Mouse (Mus musculus) olfactory bulb, adult 2 months (tissue): Measurements from ENCODE around the gene Fcf1. TPM values are rescaled to one million over a fixed set of nuclear protein-coding genes. Genes with fewer than 3 reads are reported as not detected.

Experiments
- H3K27ac ChIP-seq: fragments of 200-500 bp; 2 replicates; pipeline ENCODE4 v1.5.1; 2012; ENCODE audit warnings: low read depth, low read length; ENCODE audit not compliant: insufficient read depth
- H3K4me1 ChIP-seq: fragments of 200-500 bp; 2 replicates; pipeline ENCODE4 v1.6.1; 2012; ENCODE audit warnings: low read length; ENCODE audit not compliant: control insufficient read depth, insufficient read depth
- H3K4me3 ChIP-seq: fragments of 200-500 bp; 2 replicates; pipeline ENCODE4 v1.5.1; 2012; ENCODE audit warnings: mild to moderate bottlenecking, low read depth, low read length, moderate library complexity; ENCODE audit not compliant: insufficient read depth
- CTCF ChIP-seq: fragments of 200-500 bp; IDR thresholded peaks from 2 replicates; pipeline ENCODE4 v1.5.1; 2012; ENCODE audit warnings: low read depth, mild to moderate bottlenecking, low read length, moderate library complexity; ENCODE audit not compliant: insufficient read depth
- POLR2A ChIP-seq: fragments of 200-500 bp; IDR thresholded peaks from 2 replicates; pipeline ENCODE4 v1.6.1; 2012; ENCODE audit warnings: mild to moderate bottlenecking, low read depth, low read length, moderate library complexity; ENCODE audit not compliant: insufficient read depth
- WGBS: fragments of 180-500 bp; shearing (Covaris S2); methylation state at CpG from one replicate; pipeline ENCODE4 v1.1.7; 2018; 5-methylcytosine and 5-hydroxymethylcytosine counted together
- polyA plus RNA-seq: library from polyadenylated mRNA; stranded (reverse); fragments of >200 nt; gene quantifications from 2 replicates; pipeline ENCODE4 v1.2.4, GENCODE M21; 2012; ENCODE audit warnings: low replicate concordance; ENCODE audit not compliant: missing spikeins, insufficient read depth, insufficient read length

Gene Fcf1
- not detected in 2 replicates for polyA plus RNA-seq

DNA sequence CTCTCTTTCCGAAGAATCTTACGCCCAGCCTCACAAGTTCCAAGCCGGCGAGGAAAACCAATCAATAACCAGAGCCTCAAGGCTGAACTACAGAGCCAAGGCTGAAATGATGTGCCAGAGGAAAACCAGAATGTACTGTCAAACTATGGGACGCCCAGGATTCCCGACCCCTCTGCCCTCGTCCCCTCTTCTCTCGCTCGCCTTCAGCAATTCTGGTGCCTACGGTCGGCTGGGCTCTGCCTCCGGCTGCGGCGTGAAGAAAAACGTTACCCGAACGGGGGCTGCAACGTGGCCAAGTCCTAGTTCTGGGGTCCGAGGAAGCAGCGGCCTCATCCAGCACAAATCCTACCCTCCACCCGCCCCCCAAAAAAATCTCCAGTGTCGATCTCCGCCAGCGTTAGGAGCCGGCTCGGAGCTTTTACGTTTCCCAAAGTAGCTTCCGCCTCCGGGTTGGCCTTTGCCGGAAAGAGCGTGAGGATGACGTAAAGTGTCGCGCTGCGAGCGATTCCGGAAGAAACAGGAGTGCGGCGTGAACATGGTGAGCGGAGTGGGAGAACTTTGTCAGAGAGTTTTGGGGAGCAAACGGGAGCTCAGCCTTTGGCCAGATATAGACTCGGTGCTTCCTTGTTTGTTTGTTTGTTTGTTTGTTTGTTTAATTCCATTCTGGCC is at the start of gene Fcf1, which contains the start of gene Arel1:
Gene Fcf1 (plus strand): TSS at position 470 of the 669 bp plus-strand sequence.
Gene Arel1 (minus strand): TSS at position 473 of the 669 bp plus-strand sequence.
- no peak for TF ChIP-seq CTCF
- TF ChIP-seq POLR2A = peak; percentile 49
- under 1% methylated on average over 42 of the region's 42 CpGs for WGBS
- Histone ChIP-seq H3K4me3 (peak within 1 kb of the TSS; percentile 70), H3K27ac (0 out of 2 replicates have a peak within 1 kb of the TSS, but pooled peaks have one; percentile 17), H3K4me1 (peaks cover 6% of the 10 kb centered on the region)

DNA sequence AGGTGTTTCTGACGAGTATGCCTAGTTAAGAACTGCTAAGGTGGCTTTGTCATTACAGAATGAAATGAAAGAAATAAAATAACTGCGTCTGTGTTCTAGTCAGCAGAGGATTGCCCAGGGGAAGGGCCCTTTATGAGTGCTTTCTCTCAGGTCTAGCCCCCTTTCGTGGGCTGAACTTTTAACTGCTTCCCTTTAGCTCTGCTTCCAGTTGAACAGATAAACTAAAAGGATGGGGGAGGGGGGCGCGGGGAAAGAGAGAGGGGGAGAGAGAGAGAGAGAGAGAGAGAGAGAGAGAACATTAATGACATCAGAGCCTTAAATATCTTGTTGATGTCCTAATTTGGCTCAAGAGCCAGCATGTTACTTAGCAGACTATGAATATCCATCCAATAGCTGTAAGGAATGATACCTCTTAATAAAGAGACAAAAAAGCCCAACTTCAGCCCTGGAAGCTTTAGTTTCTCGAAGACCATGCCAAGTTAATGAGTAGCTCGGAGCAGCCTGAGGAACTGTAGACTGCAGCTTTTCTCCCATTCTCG is 48.7 kb upstream of the Fcf1 start:
- 45% methylated on average over 8 of the region's 8 CpGs for WGBS
- H3K4me1 ChIP-seq = no peaks in the 10 kb centered on the region; the same call in 1 of the 2 replicates
- no peak overlapping the region for H3K27ac ChIP-seq
- no peak for TF ChIP-seq POLR2A
- TF ChIP-seq CTCF = no peak
- no peak overlapping the region for H3K4me3 ChIP-seq

DNA sequence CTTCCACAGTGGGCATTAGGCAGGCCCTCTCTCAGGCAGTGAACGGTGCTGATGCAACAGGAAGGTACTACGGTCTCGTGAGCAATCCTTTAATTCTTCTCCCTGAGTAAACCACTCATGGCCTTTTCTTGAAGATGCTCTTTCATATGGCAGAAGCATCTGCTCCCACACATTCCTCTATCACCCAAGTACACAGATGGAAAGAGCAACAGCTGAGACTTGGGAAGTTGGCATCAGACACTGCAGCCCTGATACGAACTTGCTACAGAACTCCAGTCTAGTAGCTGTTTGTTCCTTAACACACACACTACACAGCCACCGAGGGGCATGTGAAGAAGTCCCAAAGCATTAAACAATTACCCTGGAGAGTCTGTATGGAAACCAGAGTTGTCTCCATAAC is 46.4 kb upstream of the Fcf1 start:
- no peak overlapping the region for H3K4me3 ChIP-seq
- H3K27ac ChIP-seq = no peak overlapping the region
- H3K4me1 ChIP-seq = no peaks in the 10 kb centered on the region; the same call in 1 of the 2 replicates
- WGBS = 76% methylated on average over 5 of the region's 5 CpGs
- no peak for TF ChIP-seq POLR2A
- TF ChIP-seq CTCF = no peak

DNA sequence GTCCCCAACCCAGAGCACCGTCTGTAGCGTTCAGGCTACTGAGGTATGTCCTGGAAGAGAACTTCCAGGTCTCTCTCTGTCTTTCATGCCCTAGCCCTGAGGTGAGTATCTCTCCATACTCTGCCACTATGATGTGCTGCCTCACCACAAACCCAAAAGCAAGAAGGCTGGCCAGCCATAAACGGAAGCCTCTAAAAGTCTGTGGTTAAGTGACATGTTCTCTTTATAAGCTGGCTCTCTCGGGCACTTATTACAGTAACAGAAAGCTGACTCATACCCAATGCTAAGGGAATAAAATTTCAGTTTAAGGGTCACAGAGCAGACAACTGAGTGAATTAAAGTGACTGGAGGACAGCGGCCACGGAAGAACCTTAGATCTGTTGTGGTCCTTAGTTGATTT is 44.2 kb upstream of the Fcf1 start:
- Histone ChIP-seq H3K27ac (no peak overlapping the region), H3K4me1 (no peaks in the 10 kb centered on the region; the same call in 1 of the 2 replicates), H3K4me3 (no peak overlapping the region)
- whole genome bisulfite sequencing = 87% methylated on average over 6 of the region's 6 CpGs
- TF ChIP-seq POLR2A (no peak), CTCF (no peak)

DNA sequence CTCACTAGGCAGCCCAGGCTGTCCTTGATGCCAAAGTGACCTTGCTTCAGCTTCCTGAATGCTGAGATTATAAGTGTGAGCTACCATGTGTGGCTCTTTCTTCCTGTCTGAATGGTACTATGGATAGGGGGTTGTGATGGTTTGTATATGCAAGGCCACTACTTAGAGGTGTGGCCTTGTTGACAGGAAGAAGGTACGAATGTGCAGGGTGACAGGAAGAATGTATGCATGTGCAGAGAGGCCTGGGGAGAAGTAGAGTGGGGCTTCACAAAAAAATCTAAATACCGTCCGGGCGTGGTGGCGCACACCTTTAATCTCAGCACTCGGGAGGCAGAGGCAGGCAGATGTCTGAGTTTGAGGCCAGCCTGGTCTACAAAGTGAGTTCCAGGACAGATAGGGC is 38.5 kb upstream of the Fcf1 start:
- Histone ChIP-seq H3K4me1 (no peaks in the 10 kb centered on the region), H3K4me3 (no peak overlapping the region), H3K27ac (no peak overlapping the region)
- 95% methylated on average over 6 of the region's 6 CpGs for WGBS
- TF ChIP-seq POLR2A (no peak), CTCF (no peak)

DNA sequence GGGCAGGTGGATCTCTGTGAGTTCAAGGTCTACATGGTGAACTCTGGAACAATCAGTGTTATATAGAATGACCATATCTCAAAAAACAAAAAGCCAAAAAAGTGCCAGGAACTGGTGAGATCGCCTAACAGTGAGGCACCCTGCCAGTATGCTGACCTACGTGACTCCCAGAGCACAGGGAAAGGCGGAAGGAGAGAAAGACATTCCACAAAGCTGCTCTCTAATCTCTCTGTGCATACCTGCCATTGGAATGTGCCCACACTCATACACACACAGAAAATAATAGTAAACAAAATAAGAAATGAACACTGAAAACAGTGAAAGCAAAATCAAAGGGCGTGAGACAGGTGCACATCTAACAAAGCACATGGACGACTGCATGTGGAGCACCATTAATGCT is 35.4 kb upstream of the Fcf1 start:
- H3K27ac ChIP-seq = no peak overlapping the region
- no peak for TF ChIP-seq POLR2A
- no peak for TF ChIP-seq CTCF
- H3K4me1 ChIP-seq = peaks cover 2% of the 10 kb centered on the region; the same call in 1 of the 2 replicates
- 81% methylated on average over 5 of the region's 5 CpGs for WGBS
- H3K4me3 ChIP-seq = no peak overlapping the region

DNA sequence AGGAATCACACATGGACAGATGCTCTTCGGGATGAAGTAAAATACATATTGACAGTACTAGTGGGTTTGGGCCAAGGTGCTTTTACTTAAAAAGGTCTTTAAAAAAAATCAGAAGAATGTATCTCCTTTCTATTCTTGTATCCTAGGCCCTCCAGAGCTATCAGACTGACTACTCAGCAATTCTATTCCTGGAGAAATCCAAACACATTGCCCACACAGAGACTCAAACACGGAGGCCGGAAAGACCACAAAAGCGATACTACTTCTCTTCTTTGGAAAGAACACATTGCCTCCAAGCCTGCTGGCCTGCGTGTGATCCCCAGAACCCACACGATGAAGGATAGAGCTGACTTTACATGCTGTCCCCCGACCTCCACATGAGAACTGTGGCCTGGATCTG is 31.6 kb upstream of the Fcf1 start:
- TF ChIP-seq CTCF (no peak), POLR2A (no peak)
- Histone ChIP-seq H3K4me3 (no peak overlapping the region), H3K27ac (no peak overlapping the region), H3K4me1 (peaks cover 2% of the 10 kb centered on the region; the same call in 1 of the 2 replicates)
- WGBS = 70% methylated on average over 7 of the region's 7 CpGs

DNA sequence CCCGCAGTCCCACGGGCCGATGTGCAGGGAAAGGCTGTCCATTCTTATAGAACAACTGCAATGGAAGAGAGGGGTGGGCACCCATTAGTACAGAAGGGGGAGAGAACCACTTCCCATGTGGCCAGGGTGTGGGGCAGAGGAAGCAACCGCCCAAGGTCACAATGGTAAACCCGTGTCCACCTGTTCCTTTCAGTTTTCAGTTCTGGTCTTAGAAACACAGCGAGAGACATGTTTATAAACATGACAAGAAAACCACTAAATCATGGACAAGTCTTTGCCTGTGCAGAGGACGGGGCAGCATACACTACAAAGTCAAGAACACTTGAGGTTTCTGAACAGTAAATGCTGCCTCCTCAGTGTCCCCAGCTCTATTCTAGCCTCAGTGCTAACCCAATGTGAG is 30.4 kb upstream of the Fcf1 start:
- TF ChIP-seq POLR2A = no peak
- no peak for TF ChIP-seq CTCF
- Histone ChIP-seq H3K4me1 (peaks cover 2% of the 10 kb centered on the region; the same call in 1 of the 2 replicates), H3K4me3 (no peak overlapping the region), H3K27ac (no peak overlapping the region)
- 96% methylated on average over 7 of the region's 7 CpGs for WGBS

DNA sequence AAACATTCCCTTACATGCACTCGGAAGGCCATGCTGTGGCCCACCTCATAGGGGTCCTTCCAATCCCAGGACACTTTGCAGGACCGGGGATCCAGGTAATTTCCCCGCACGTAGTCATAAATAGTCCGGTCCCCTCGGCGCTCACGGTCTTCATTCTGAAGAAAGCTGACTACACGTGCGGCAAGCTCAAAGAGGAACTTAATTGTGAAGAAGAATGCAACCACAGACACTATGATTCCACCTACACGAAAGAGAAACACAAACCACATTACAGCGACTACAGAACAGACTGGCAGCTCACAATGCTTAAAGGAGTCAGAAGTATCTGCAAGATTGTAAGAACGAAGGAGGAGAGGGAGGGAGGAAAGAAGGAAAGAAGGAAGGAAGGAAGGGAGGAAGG is 29.0 kb upstream of the Fcf1 start:
- TF ChIP-seq POLR2A (no peak), CTCF (no peak)
- peaks cover 2% of the 10 kb centered on the region; the same call in 1 of the 2 replicates for H3K4me1 ChIP-seq
- 85% methylated on average over 13 of the region's 13 CpGs for WGBS
- no peak overlapping the region for H3K4me3 ChIP-seq
- no peak overlapping the region for H3K27ac ChIP-seq
